Mouse (Mus musculus) erythroblast, embryonic 14.5 days (primary cell): ENCODE data around the gene Cel.

Experiments
- GATA1 ChIP-seq: IDR thresholded peaks from 2 replicates; pipeline ENCODE4 v1.6.1; 2012; ENCODE audit warnings: low read length, inconsistent platforms, mixed read lengths
- TAL1 ChIP-seq: IDR thresholded peaks from 3 replicates; pipeline ENCODE4 v1.6.1; 2012; ENCODE audit warnings: low read length, inconsistent platforms, mixed read lengths

- TF ChIP-seq GATA1 (no peak), TAL1 (no peak)
These were observed 25.4 kb upstream of the Cel start for GRCm38 (mm10) chr2:28588574-28588973.
